Mouse (Mus musculus) heart, adult 2 months (tissue): Measurements from ENCODE around the gene Map4. TPM values are rescaled to one million over a fixed set of nuclear protein-coding genes. Genes with fewer than 3 reads are reported as not detected.

Experiments used
- DNase-seq, 2 experiments: peaks; one replicate each; pipeline ENCODE4 v3.0.0; 2021
- H3K27ac ChIP-seq: fragments of 200-600 bp; 2 replicates; pipeline ENCODE4 v1.8.1; 2022
- H3K27me3 ChIP-seq: fragments of 200-500 bp; 2 replicates; pipeline ENCODE4 v1.6.1; 2012; ENCODE audit warnings: mild to moderate bottlenecking, low read length, inconsistent platforms, mixed read lengths; ENCODE audit not compliant: control insufficient read depth, insufficient read depth
- H3K36me3 ChIP-seq: fragments of 200-500 bp; 2 replicates; pipeline ENCODE4 v1.6.1; 2012; ENCODE audit warnings: low read length, inconsistent platforms; ENCODE audit not compliant: control insufficient read depth, insufficient read depth
- H3K4me1 ChIP-seq: fragments of 200-500 bp; 2 replicates; pipeline ENCODE4 v1.6.1; 2011; ENCODE audit warnings: low read length; ENCODE audit not compliant: control insufficient read depth, insufficient read depth
- H3K4me3 ChIP-seq: fragments of 200-600 bp; 2 replicates; pipeline ENCODE4 v1.8.1; 2022
- H3K79me2 ChIP-seq: fragments of 200-500 bp; replicated peaks from 2 replicates; pipeline ENCODE4 v1.6.1; 2012; ENCODE audit warnings: mild to moderate bottlenecking, inconsistent platforms, low read length, moderate library complexity, mixed read lengths; ENCODE audit not compliant: control insufficient read depth, insufficient read depth
- H3K9ac ChIP-seq: fragments of 200-500 bp; 2 replicates; pipeline ENCODE4 v1.6.1; 2012; ENCODE audit warnings: low read depth, mild to moderate bottlenecking, control low read depth, inconsistent platforms, low read length, mixed read lengths
- CTCF ChIP-seq: fragments of 200-600 bp; IDR thresholded peaks from 2 replicates; pipeline ENCODE4 v1.8.1; 2022; ENCODE audit warnings: antibody characterized with exemption, mild to moderate bottlenecking, moderate library complexity
- EP300 ChIP-seq: fragments of 200-500 bp; IDR thresholded peaks from 2 replicates; pipeline ENCODE4 v1.6.1; 2011; ENCODE audit warnings: low read depth, low read length, control low read depth; ENCODE audit not compliant: insufficient read depth
- POLR2A ChIP-seq: fragments of 200-500 bp; IDR thresholded peaks from 2 replicates; pipeline ENCODE4 v1.6.1; 2011; ENCODE audit warnings: mild to moderate bottlenecking, low read depth, low read length, control low read depth; ENCODE audit not compliant: insufficient read depth
- WGBS: fragments of 180-500 bp; shearing (Covaris S2); methylation state at CpG from one replicate; pipeline ENCODE4 v1.1.7; 2018; 5-methylcytosine and 5-hydroxymethylcytosine counted together
- intact Hi-C: fragments of 180-260 bp; cut with DNase I; formaldehyde crosslinking; loops from one replicate; pipeline ENCODE4 v1.15.1; 2025
- polyA plus RNA-seq: library from polyadenylated mRNA; depleted of rRNA; stranded (reverse); fragments of >200 nt; gene quantifications from 2 replicates; pipeline ENCODE4 v1.2.3, GENCODE M21; 2012
- total RNA-seq, 2 experiments: library from RNA; stranded (reverse); gene quantifications; 2 replicates each; pipeline ENCODE4 v1.2.3; 2021

Gene Map4
- total and polyA plus RNA-seq, 3 experiments, result 183 to 331 (median 279) TPM

DNA sequence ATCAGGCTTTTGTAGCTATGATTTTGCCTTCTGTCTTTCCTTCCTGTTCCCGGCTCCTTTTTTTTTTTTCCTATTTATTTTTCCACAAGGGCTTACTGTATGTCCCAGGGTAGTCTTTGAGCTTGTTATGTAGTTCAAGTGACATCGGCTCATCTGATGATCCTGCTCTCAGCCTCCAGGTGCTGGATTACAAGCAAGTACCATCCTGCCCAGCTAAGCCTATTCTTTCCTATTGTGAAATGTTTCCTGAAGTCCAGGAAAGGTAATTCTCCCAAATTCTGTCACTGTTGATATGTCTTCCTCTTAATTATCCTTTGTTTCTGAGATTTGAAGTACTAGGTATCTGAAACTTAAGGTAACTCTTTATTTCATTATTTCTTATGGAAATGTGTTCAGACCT is 13.5 kb downstream of the Map4 start:
- Histone ChIP-seq H3K4me3 (no peak overlapping the region), H3K27ac (no peak overlapping the region), H3K9ac (no peak overlapping the region), H3K36me3 (peaks cover 20% of the 10 kb centered on the region), H3K27me3 (no peaks in the 10 kb centered on the region), H3K79me2 (peaks cover 7% of the 10 kb centered on the region), H3K4me1 (peaks cover 4% of the 10 kb centered on the region)
- WGBS, result 52% methylated on average over 2 of the region's 2 CpGs
- no peak for TF ChIP-seq EP300
- no peak for TF ChIP-seq POLR2A
- TF ChIP-seq CTCF, result no peak
- intact Hi-C loops, result no loop called here
- no peak for DNase-seq

DNA sequence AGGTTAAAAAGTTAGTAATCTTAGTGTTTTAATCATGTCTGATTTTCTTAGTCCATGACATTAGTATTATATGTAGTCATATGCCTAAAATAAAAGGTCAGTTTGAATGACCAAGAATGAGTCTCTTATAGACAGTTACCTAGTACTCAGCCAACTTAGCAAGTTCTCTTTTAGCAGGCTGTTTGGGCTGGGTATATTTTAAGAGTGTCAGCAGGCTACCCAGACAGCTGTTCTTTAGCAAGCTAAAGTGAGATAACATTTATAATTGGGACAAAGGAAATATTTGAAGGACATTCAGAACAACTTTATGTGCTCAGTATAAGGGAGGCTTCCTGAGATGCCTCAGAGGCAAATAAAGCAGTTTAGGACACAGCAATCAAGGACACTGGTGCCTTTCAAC is 17.3 kb downstream of the Map4 start:
- no peak for DNase-seq
- Histone ChIP-seq H3K27ac (peak overlapping the region; percentile 79), H3K4me1 (peaks cover 1% of the 10 kb centered on the region), H3K79me2 (peaks cover 3% of the 10 kb centered on the region), H3K36me3 (peaks cover 12% of the 10 kb centered on the region), H3K27me3 (no peaks in the 10 kb centered on the region), H3K9ac (no peak overlapping the region), H3K4me3 (no peak overlapping the region)
- intact Hi-C loops, result no loop called here
- TF ChIP-seq EP300, result no peak
- TF ChIP-seq CTCF, result no peak

DNA sequence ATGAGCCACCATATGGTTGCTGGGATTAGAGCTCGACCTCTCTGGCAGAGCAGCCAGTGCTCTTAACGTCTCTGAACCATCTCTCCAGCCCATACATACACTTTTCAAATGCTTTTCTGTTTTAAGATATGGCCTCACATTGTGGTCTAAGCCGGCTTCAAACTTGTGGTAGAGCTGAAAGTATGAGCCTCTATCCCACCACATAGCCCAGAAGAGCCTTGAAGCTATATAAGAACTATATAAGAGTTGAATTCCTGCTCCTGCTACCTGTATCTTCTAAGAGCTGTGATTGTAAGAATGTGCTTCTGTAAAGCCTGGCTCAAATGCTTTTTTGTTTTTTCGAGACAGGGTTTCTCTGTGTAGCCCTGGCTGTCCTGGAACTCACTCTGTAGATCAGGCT is 18.5 kb downstream of the Map4 start:
- H3K9ac ChIP-seq, result no peak overlapping the region
- DNase-seq, result no peak
- no peaks in the 10 kb centered on the region for H3K27me3 ChIP-seq
- no peak overlapping the region for H3K27ac ChIP-seq
- 80% methylated on average over 4 of the region's 4 CpGs for WGBS
- no peaks in the 10 kb centered on the region; the same call in none of the 2 replicates for H3K4me1 ChIP-seq
- TF ChIP-seq EP300 (no peak), POLR2A (no peak), CTCF (no peak)
- peaks cover 3% of the 10 kb centered on the region for H3K79me2 ChIP-seq
- intact Hi-C loops, result loop anchor here (2.0 kb wide), 1 partner anchor 15 kb away; no protein-coding TSS in a partner anchor
- no peak overlapping the region for H3K4me3 ChIP-seq
- H3K36me3 ChIP-seq, result peaks cover 10% of the 10 kb centered on the region

DNA sequence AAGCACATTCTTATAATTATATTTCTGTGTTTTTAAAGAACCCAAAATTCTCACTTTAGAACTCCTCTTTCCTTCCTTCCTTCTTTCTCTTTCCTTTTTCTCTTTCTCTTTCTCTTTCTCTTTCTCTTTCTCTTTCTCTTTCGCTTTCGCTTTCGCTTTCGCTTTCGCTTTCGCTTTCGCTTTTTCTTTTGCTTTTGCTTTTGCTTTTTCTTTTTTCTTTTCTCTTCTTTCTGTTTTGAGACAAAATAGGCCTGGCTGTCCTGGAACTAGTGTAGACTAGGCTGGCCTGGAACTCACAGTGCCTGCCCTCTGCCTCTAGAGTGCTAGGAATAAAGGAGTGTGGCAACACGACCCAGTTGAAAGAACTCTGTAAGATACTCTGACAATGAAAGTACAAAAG is 22.3 kb downstream of the Map4 start:
- H3K4me1 ChIP-seq, result no peaks in the 10 kb centered on the region
- no peaks in the 10 kb centered on the region for H3K27me3 ChIP-seq
- no peak overlapping the region for H3K4me3 ChIP-seq
- DNase-seq, result no peak
- peaks cover 1% of the 10 kb centered on the region; the same call in 1 of the 2 replicates for H3K79me2 ChIP-seq
- intact Hi-C loops, result no loop called here
- WGBS, result 92% methylated on average over 8 of the region's 8 CpGs
- H3K9ac ChIP-seq, result no peak overlapping the region
- peaks cover 6% of the 10 kb centered on the region for H3K36me3 ChIP-seq
- no peak overlapping the region for H3K27ac ChIP-seq
- TF ChIP-seq EP300 (no peak), CTCF (no peak), POLR2A (no peak)

DNA sequence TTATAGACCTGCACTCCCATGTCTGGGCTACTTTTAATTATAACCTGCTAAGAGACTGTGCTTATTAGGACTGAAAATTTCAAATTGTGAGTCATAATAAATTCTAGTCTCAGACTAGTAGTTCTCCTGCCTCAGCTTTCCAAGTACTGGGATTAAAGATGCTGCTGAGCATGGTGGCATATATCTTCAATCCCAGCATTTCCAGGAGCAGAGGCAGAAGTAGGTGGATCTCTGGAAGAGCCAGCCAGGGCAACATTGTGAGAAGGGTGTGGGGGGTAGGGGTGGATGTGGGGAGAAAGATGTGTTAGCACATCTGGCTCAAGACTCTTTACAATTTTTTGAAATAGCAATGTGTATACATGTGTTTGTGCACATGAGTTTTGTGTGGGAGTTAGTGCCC is 23.4 kb downstream of the Map4 start:
- TF ChIP-seq CTCF (no peak), POLR2A (no peak), EP300 (no peak)
- intact Hi-C loops, result no loop called here
- H3K27me3 ChIP-seq, result no peaks in the 10 kb centered on the region
- no peak overlapping the region for H3K9ac ChIP-seq
- no peak for DNase-seq
- H3K36me3 ChIP-seq, result peaks cover 3% of the 10 kb centered on the region
- H3K79me2 ChIP-seq, result peaks cover under 1% of the 10 kb centered on the region; the same call in 1 of the 2 replicates
- H3K4me1 ChIP-seq, result peaks cover 1% of the 10 kb centered on the region
- H3K4me3 ChIP-seq, result no peak overlapping the region
- H3K27ac ChIP-seq, result no peak overlapping the region

DNA sequence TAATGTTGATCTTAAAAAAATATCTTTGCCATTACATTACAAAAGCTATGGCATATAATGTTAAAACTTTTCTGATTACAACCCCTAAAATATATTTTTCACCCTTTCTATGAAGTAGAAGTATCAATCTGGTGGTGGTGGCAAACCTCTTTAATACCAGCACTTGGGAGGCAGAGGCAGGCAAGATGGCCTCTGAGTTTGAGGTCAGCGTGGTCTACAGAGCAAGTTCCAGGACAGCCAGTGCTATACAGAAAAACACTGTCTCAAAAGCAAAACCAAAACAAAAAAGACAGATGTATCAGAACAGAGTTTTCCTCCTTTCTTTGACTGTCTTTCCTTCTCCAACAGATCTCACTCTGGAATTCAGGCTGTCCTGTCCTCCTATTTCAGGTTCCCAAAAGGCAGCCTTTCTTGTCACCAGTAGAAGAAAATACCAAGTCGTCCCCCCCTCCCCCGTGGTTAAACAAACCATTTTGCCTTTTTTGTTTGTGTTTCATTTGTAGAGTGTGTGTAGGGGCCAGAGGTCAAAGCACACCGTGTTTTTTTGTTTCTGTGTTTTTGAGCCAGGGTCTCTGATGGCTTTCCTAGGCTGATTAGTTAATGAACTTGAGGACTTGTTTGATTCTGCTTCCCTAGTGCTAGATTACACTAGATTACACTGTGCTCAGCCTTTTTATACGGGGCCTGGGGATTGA is 28.3 kb downstream of the Map4 start:
- H3K27me3 ChIP-seq, result no peaks in the 10 kb centered on the region
- peaks cover 1% of the 10 kb centered on the region for H3K4me1 ChIP-seq
- no peak for TF ChIP-seq POLR2A
- TF ChIP-seq CTCF, result no peak
- no peak for TF ChIP-seq EP300
- intact Hi-C loops, result no loop called here
- WGBS, result 53% methylated on average over 5 of the region's 5 CpGs
- H3K79me2 ChIP-seq, result peaks cover 2% of the 10 kb centered on the region; the same call in 1 of the 2 replicates
- DNase-seq, result no peak
- no peak overlapping the region for H3K9ac ChIP-seq
- H3K27ac ChIP-seq, result no peak overlapping the region
- H3K4me3 ChIP-seq, result no peak overlapping the region
- H3K36me3 ChIP-seq, result peaks cover 19% of the 10 kb centered on the region
